Mouse (Mus musculus) bone marrow macrophage, adult 2 months (primary cell): ENCODE results near the gene Prkar1b.

Experiments
- CTCF ChIP-seq: IDR thresholded peaks from 2 replicates; pipeline ENCODE4 v1.5.1; 2012; ENCODE audit warnings: low read depth, mild to moderate bottlenecking, low read length, moderate library complexity
- POLR2A ChIP-seq: IDR thresholded peaks from 2 replicates; pipeline ENCODE4 v1.6.1; 2012; ENCODE audit warnings: mild to moderate bottlenecking, low read depth, low read length, borderline replicate concordance

GRCm38 (mm10) chr5:139046636-139047035, 103.2 kb downstream of the Prkar1b start:
- TF ChIP-seq POLR2A (no peak), CTCF (no peak)
